Mouse (Mus musculus) ES-CJ7 (cell line): Measurements from ENCODE around the gene Gm10668.
"Not testable (repeated sequence)": the region's sequence is repeated elsewhere in the genome, so short reads cannot be mapped to it uniquely, and the experiment has no call there.

Experiments
- DNase-seq: peaks from one replicate; pipeline ENCODE4 v3.0.0; 2011; ENCODE audit warnings: low read depth, low spot score

Gene Gm10668

DNA sequence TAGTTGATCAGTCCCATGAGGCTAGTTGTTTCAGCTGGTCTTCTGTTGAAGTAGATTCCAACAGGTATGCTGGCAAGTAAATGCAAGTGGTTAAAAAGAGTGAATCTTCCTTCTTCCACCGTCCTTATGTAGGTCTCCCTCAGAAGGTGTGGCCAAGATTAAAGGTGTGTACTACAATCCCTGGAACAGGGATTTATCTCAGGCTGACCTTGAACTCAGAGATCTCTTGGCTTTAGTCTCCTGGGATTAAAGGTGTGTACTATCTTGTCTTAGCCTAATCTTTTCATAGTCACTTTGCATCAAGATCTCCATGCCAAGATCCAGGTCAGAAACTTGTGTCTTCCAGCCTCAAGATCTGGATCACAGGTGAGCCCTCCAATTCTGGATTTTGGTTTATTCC lies at the start of gene Gm10668:
Gm10668 (minus strand) TSS at position 101 of the 400 bp plus-strand sequence.
- DNase-seq: not testable (repeated sequence)

DNA sequence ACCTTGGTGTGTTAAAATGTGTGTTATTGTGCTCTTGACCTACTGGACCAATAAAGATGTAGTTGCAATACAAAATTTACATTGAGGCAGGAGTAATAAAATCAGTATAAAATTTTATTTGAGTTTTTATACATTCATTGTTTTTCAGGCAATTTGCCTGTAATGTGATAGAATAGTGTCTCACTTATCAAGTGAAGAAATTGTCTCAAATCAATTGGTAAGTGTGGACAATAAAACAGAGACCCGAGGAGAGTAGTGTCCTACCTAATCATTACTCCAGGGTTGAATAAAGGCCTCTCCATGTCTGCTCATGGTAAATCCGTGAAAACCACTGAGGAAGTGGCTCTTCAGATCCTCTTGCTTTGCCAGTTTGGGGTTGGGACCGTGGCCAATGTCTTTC lies 40.5 kb upstream of the Gm10668 start, which contains the start of gene Vmn1r112:
Vmn1r112 (plus strand) TSS at position 301 of the 400 bp plus-strand sequence.
- DNase-seq: not testable (repeated sequence)

DNA sequence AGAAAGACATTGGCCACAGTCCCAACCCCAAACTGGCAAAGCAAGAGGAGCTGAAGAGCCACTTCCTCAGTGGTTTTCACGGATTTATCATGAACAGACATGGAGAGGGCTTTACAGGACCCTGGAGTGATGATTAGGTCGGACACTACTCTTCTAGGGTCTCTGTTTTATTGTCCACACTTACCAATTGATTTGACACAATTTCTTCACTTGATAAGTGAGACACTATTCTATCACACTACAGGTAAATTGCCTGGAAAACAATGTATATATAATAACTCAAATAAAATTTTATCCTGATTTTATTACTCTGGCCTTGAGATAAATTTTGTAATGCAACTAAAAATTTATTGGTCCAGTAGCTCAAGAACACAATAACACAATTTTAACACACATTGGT lies 27.3 kb downstream of the Gm10668 start, which contains the start of gene Vmn1r111:
Vmn1r111 (minus strand) TSS at position 101 of the 400 bp plus-strand sequence.
- not testable (repeated sequence) for DNase-seq
